Mouse (Mus musculus): ENCODE data around the gene Fndc3b. TPM values are rescaled to one million over a fixed set of nuclear protein-coding genes. Genes with fewer than 3 reads are reported as not detected.
"Not testable (repeated sequence)": the region's sequence is repeated elsewhere in the genome, so short reads cannot be mapped to it uniquely, and the experiment has no call there.

Gene Fndc3b
- polyA plus RNA-seq, 1 experiment, result 8.4 TPM

- DNase-seq (ENCODE audit: extremely low spot score in 1 of 2, low spot score in 1 of 2), result no peak
These were observed 271.4 kb downstream of the Fndc3b start for GRCm38 (mm10) chr3:27439704-27440103.

GRCm38 (mm10) chr3:27435096-27435620, 275.9 kb downstream of the Fndc3b start:
- DNase-seq (ENCODE audit: extremely low spot score in 1 of 2, low spot score in 1 of 2), result no peak

- DNase-seq (ENCODE audit: extremely low spot score in 1 of 2, low spot score in 1 of 2), result no peak
These were observed 278.1 kb downstream of the Fndc3b start for GRCm38 (mm10) chr3:27432981-27433380.

- peak in 1 of 2 experiments; percentile 14 for DNase-seq (ENCODE audit: extremely low spot score in 1 of 2, low spot score in 1 of 2)
These were observed 280.4 kb downstream of the Fndc3b start for GRCm38 (mm10) chr3:27430621-27431263.

- no peak for DNase-seq (ENCODE audit: extremely low spot score in 1 of 2, low spot score in 1 of 2)
These were observed 283.7 kb downstream of the Fndc3b start for GRCm38 (mm10) chr3:27427406-27427805.

GRCm38 (mm10) chr3:27424049-27424667, 286.9 kb downstream of the Fndc3b start:
- no peak for DNase-seq (ENCODE audit: extremely low spot score in 1 of 2, low spot score in 1 of 2)

GRCm38 (mm10) chr3:27422521-27422920, 288.6 kb downstream of the Fndc3b start:
- DNase-seq (ENCODE audit: extremely low spot score in 1 of 2, low spot score in 1 of 2), result no peak

GRCm38 (mm10) chr3:27421980-27422379, 289.1 kb downstream of the Fndc3b start:
- DNase-seq (ENCODE audit: extremely low spot score in 1 of 2, low spot score in 1 of 2), result no peak

- no peak for DNase-seq (ENCODE audit: extremely low spot score in 1 of 2, low spot score in 1 of 2)
These were observed 292.5 kb downstream of the Fndc3b start for GRCm38 (mm10) chr3:27418602-27419001.

GRCm38 (mm10) chr3:27416786-27417185, 294.3 kb downstream of the Fndc3b start:
- no peak for DNase-seq (ENCODE audit: extremely low spot score in 1 of 2, low spot score in 1 of 2)

GRCm38 (mm10) chr3:27413566-27413965, 297.5 kb downstream of the Fndc3b start:
- no peak for DNase-seq (ENCODE audit: extremely low spot score in 1 of 2, low spot score in 1 of 2)

GRCm38 (mm10) chr3:27411286-27411685, 299.8 kb downstream of the Fndc3b start:
- DNase-seq (ENCODE audit: extremely low spot score in 1 of 2, low spot score in 1 of 2), result no peak

- DNase-seq (ENCODE audit: extremely low spot score in 1 of 2, low spot score in 1 of 2), result no peak
These were observed 302.5 kb downstream of the Fndc3b start for GRCm38 (mm10) chr3:27408564-27408963.

GRCm38 (mm10) chr3:27406440-27406839, 304.7 kb downstream of the Fndc3b start:
- no peak for DNase-seq (ENCODE audit: extremely low spot score in 1 of 2, low spot score in 1 of 2)

GRCm38 (mm10) chr3:27400996-27401395, 310.1 kb downstream of the Fndc3b start:
- not testable (repeated sequence) for DNase-seq (ENCODE audit: extremely low spot score in 1 of 2, low spot score in 1 of 2)

GRCm38 (mm10) chr3:27389923-27390322, 321.2 kb downstream of the Fndc3b start:
- DNase-seq (ENCODE audit: extremely low spot score in 1 of 2, low spot score in 1 of 2), result no peak

GRCm38 (mm10) chr3:27384836-27385235, 326.3 kb downstream of the Fndc3b start:
- DNase-seq (ENCODE audit: extremely low spot score in 1 of 2, low spot score in 1 of 2), result no peak

- DNase-seq (ENCODE audit: extremely low spot score in 1 of 2, low spot score in 1 of 2), result no peak
These were observed 333.2 kb downstream of the Fndc3b start for GRCm38 (mm10) chr3:27377935-27378334.

GRCm38 (mm10) chr3:27374396-27374795, 336.7 kb downstream of the Fndc3b start:
- DNase-seq (ENCODE audit: extremely low spot score in 1 of 2, low spot score in 1 of 2), result no peak

- DNase-seq (ENCODE audit: extremely low spot score in 1 of 2, low spot score in 1 of 2), result peak in 1 of 2 experiments; percentile 2
These were observed 339.1 kb downstream of the Fndc3b start for GRCm38 (mm10) chr3:27371725-27372650.

GRCm38 (mm10) chr3:27371276-27371621, 339.9 kb downstream of the Fndc3b start, which contains the start of gene Ghsr:
TSS of gene Ghsr (plus strand) at chr3:27371351.
- DNase-seq (ENCODE audit: extremely low spot score in 1 of 2, low spot score in 1 of 2), result peak in 1 of 2 experiments; percentile 4
